Mouse (Mus musculus): Measurements from ENCODE around the gene P2ry10.

- TF ChIP-seq GATA1 (IDR thresholded peaks at IDR 0.05; ENCODE audit: low read length) (no peak), TAL1 (IDR thresholded peaks at IDR 0.05; ENCODE audit: low read length) (no peak)
Measured at GRCm38 (mm10) chrX:107150027-107150426, 61.7 kb downstream of the P2ry10 start.
